Mouse (Mus musculus) frontal cortex, postnatal 25 days (tissue): ENCODE measurements around the gene Htr6.

Experiments
- DNase-seq, 2 experiments: peaks; one replicate each; pipeline ENCODE4 v3.0.0; 2022; ENCODE audit warnings: low spot score in 2 of 2

Gene Htr6

GRCm38 (mm10) chr4:139046354-139046753, 29.0 kb downstream of the Htr6 start:
- DNase-seq = no peak

- DNase-seq = no peak
Observed at GRCm38 (mm10) chr4:139044566-139044965, 30.8 kb downstream of the Htr6 start.

- no peak for DNase-seq
Observed at GRCm38 (mm10) chr4:139043600-139043999, 31.8 kb downstream of the Htr6 start.

- DNase-seq = no peak
Observed at GRCm38 (mm10) chr4:139042611-139043010, 32.8 kb downstream of the Htr6 start.

GRCm38 (mm10) chr4:139040084-139040839, 35.1 kb downstream of the Htr6 start:
- DNase-seq = no peak

GRCm38 (mm10) chr4:139037795-139038607, 37.4 kb downstream of the Htr6 start:
- no peak for DNase-seq

- DNase-seq = no peak
Observed at GRCm38 (mm10) chr4:139035799-139036198, 39.6 kb downstream of the Htr6 start.

GRCm38 (mm10) chr4:139034942-139035341, 40.4 kb downstream of the Htr6 start:
- DNase-seq = no peak

- DNase-seq = no peak
Observed at GRCm38 (mm10) chr4:139034540-139034939, 40.8 kb downstream of the Htr6 start.

GRCm38 (mm10) chr4:139034010-139034367, 41.4 kb downstream of the Htr6 start:
- DNase-seq = no peak

GRCm38 (mm10) chr4:139033263-139034009, 41.9 kb downstream of the Htr6 start:
- DNase-seq = no peak

- no peak for DNase-seq
Observed at GRCm38 (mm10) chr4:139032521-139032920, 42.8 kb downstream of the Htr6 start.

GRCm38 (mm10) chr4:139030675-139031074, 44.7 kb downstream of the Htr6 start:
- DNase-seq = no peak

GRCm38 (mm10) chr4:139024379-139024778, 51.0 kb downstream of the Htr6 start:
- peak in 1 of 2 experiments; percentile 35 for DNase-seq

- DNase-seq = no peak
Observed at GRCm38 (mm10) chr4:139020385-139020784, 55.0 kb downstream of the Htr6 start.

GRCm38 (mm10) chr4:139019413-139019812, 56.0 kb downstream of the Htr6 start:
- no peak for DNase-seq

- no peak for DNase-seq
Observed at GRCm38 (mm10) chr4:139018976-139019375, 56.4 kb downstream of the Htr6 start.

GRCm38 (mm10) chr4:139018388-139018787, 57.0 kb downstream of the Htr6 start:
- DNase-seq = no peak

- no peak for DNase-seq
Observed at GRCm38 (mm10) chr4:139014793-139015192, 60.6 kb downstream of the Htr6 start.

GRCm38 (mm10) chr4:139013281-139013680, 62.1 kb downstream of the Htr6 start:
- no peak for DNase-seq

- no peak for DNase-seq
Observed at GRCm38 (mm10) chr4:139011201-139011702, 64.1 kb downstream of the Htr6 start.
